Mouse (Mus musculus) telencephalon, adult 2 months (tissue): ENCODE results near the gene Bsdc1.
A peak's percentile ranks its signal among the peaks of the same experiment; 100 is the strongest.
"Not testable (repeated sequence)": the region's sequence is repeated elsewhere in the genome, so short reads cannot be mapped to it uniquely, and the experiment has no call there.

Experiments
- DNase-seq: peaks from one replicate; pipeline ENCODE4 v3.0.0-alpha.2; 2011; ENCODE audit warnings: low read depth, low spot score

Bsdc1 gene

GRCm38 (mm10) chr4:129461183-129461960 lies at the start of gene Bsdc1:
Bsdc1 (plus strand) TSS chr4:129461581.
- DNase-seq: peak; percentile 100

GRCm38 (mm10) chr4:129415892-129416291 lies 45.5 kb upstream of the Bsdc1 start:
- DNase-seq: no peak

GRCm38 (mm10) chr4:129416478-129416877 lies 44.9 kb upstream of the Bsdc1 start:
- DNase-seq: no peak

- no peak for DNase-seq
These were observed 43.1 kb upstream of the Bsdc1 start for GRCm38 (mm10) chr4:129418321-129418720.

GRCm38 (mm10) chr4:129440340-129441063 lies 20.9 kb upstream of the Bsdc1 start, which contains the start of gene Zbtb8b:
Zbtb8b (minus strand) TSS chr4:129440853.
- peak; percentile 86 for DNase-seq

- DNase-seq: no peak
These were observed 20.2 kb upstream of the Bsdc1 start for GRCm38 (mm10) chr4:129441145-129441544.

- DNase-seq: no peak
These were observed 14.0 kb upstream of the Bsdc1 start for GRCm38 (mm10) chr4:129447360-129447759.

GRCm38 (mm10) chr4:129447778-129448563 lies 13.4 kb upstream of the Bsdc1 start:
- no peak for DNase-seq

- no peak for DNase-seq
These were observed 12.7 kb upstream of the Bsdc1 start for GRCm38 (mm10) chr4:129448713-129449112.

- no peak for DNase-seq
These were observed 10.5 kb upstream of the Bsdc1 start for GRCm38 (mm10) chr4:129450851-129451250.

GRCm38 (mm10) chr4:129451471-129452169 lies 9.8 kb upstream of the Bsdc1 start:
- no peak for DNase-seq

- DNase-seq: peak; percentile 54
These were observed 6.1 kb upstream of the Bsdc1 start for GRCm38 (mm10) chr4:129455265-129455664.

- no peak for DNase-seq
These were observed 5.3 kb upstream of the Bsdc1 start for GRCm38 (mm10) chr4:129456126-129456525.

GRCm38 (mm10) chr4:129457311-129457710 lies 4.1 kb upstream of the Bsdc1 start:
- not testable (repeated sequence) for DNase-seq

GRCm38 (mm10) chr4:129459726-129460125 lies 1.7 kb upstream of the Bsdc1 start:
- DNase-seq: no peak

- DNase-seq: no peak
These were observed 576 bp upstream of the Bsdc1 start for GRCm38 (mm10) chr4:129460827-129461182.

- DNase-seq: no peak
These were observed 737 bp downstream of the Bsdc1 start for GRCm38 (mm10) chr4:129462118-129462517.

GRCm38 (mm10) chr4:129463097-129464059 lies 2.0 kb downstream of the Bsdc1 start:
- no peak for DNase-seq

GRCm38 (mm10) chr4:129464286-129464815 lies 3.0 kb downstream of the Bsdc1 start:
- no peak for DNase-seq

- DNase-seq: no peak
These were observed 14.7 kb downstream of the Bsdc1 start for GRCm38 (mm10) chr4:129476047-129476446.
